Mouse (Mus musculus) liver, embryonic 13.5 days (tissue): ENCODE results near the gene Ehhadh. TPM values are rescaled to one million over a fixed set of nuclear protein-coding genes. Genes with fewer than 3 reads are reported as not detected.
"Not testable (repeated sequence)": the region's sequence is repeated elsewhere in the genome, so short reads cannot be mapped to it uniquely, and the experiment has no call there.

Experiments used
- ATAC-seq: fragments of 200-750 bp; cut with Nextera tagmentation; 2 replicates; pipeline ENCODE4 v1.8.0; 2017; ENCODE audit warnings: low read depth, mild to moderate bottlenecking, moderate number of reproducible peaks, moderate library complexity
- DNase-seq: peaks from one replicate; pipeline ENCODE4 v3.0.0; 2022
- H3K27ac ChIP-seq: fragments of 300-500 bp; sonication (generic); 2 replicates; pipeline ENCODE4 v1.5.1; 2015; ENCODE audit warnings: moderate library complexity, mild to moderate bottlenecking, inconsistent platforms
- H3K27me3 ChIP-seq: fragments of 300-500 bp; sonication (generic); 2 replicates; pipeline ENCODE4 v1.6.1; 2015; ENCODE audit warnings: mild to moderate bottlenecking, inconsistent platforms
- H3K36me3 ChIP-seq: fragments of 300-500 bp; sonication (generic); 2 replicates; pipeline ENCODE4 v1.6.1; 2015; ENCODE audit warnings: mild to moderate bottlenecking, inconsistent platforms
- H3K4me1 ChIP-seq: fragments of 300-500 bp; sonication (generic); replicated peaks from 2 replicates; pipeline ENCODE4 v1.6.1; 2015; ENCODE audit warnings: inconsistent platforms
- H3K4me2 ChIP-seq: fragments of 300-500 bp; sonication (generic); 2 replicates; pipeline ENCODE4 v1.6.1; 2015; ENCODE audit warnings: inconsistent platforms, mild to moderate bottlenecking, moderate library complexity
- H3K4me3 ChIP-seq: fragments of 300-500 bp; sonication (generic); replicated peaks from 2 replicates; pipeline ENCODE4 v1.5.1; 2015; ENCODE audit warnings: mild to moderate bottlenecking, inconsistent platforms
- H3K9ac ChIP-seq: fragments of 300-500 bp; sonication (generic); 2 replicates; pipeline ENCODE4 v1.6.1; 2015; ENCODE audit warnings: mild to moderate bottlenecking, inconsistent platforms
- H3K9me3 ChIP-seq: fragments of 300-500 bp; sonication (generic); replicated peaks from 2 replicates; pipeline ENCODE4 v1.6.1; 2016; ENCODE audit warnings: inconsistent platforms
- WGBS: fragments of 180-500 bp; shearing (Covaris S2); methylation state at CpG from one replicate; pipeline ENCODE4 v1.1.7; 2015; ENCODE audit not compliant: insufficient replicate concordance; 5-methylcytosine and 5-hydroxymethylcytosine counted together
- polyA plus RNA-seq: library from polyadenylated mRNA; unstranded; fragments of >200 nt; fragmentation: Nextera tagmentation; extraction: Ambion mirVana; gene quantifications from 2 replicates; pipeline ENCODE4 v1.2.1, GENCODE M21; 2015

Ehhadh gene
- polyA plus RNA-seq, 1 experiment from 2014 or later: 5.9 TPM

- H3K4me1 ChIP-seq: peaks cover 2% of the 10 kb centered on the region; the same call in 1 of the 2 replicates
- no peaks in the 10 kb centered on the region for H3K9me3 ChIP-seq
- 58% methylated on average over 9 of the region's 9 CpGs for WGBS
- no peak overlapping the region for H3K4me2 ChIP-seq
- no peak overlapping the region for H3K27ac ChIP-seq
- ATAC-seq (peak; percentile 18; the same call in 1 of the 2 replicates), DNase-seq (no peak)
- no peak overlapping the region for H3K4me3 ChIP-seq
- no peaks in the 10 kb centered on the region for H3K36me3 ChIP-seq
- H3K27me3 ChIP-seq: no peaks in the 10 kb centered on the region
- no peak overlapping the region for H3K9ac ChIP-seq
Measured at GRCm38 (mm10) chr16:21825612-21826031, 38.0 kb upstream of the Ehhadh start.

- H3K9ac ChIP-seq: no peak overlapping the region
- WGBS: 64% methylated on average over 8 of the region's 8 CpGs
- H3K4me1 ChIP-seq: peaks cover 11% of the 10 kb centered on the region
- no peak for DNase-seq
- no peak overlapping the region for H3K27ac ChIP-seq
- ATAC-seq: peak; percentile 56
- H3K4me3 ChIP-seq: no peak overlapping the region
- H3K27me3 ChIP-seq: no peaks in the 10 kb centered on the region
- no peaks in the 10 kb centered on the region for H3K9me3 ChIP-seq
- no peak overlapping the region for H3K4me2 ChIP-seq
- H3K36me3 ChIP-seq: no peaks in the 10 kb centered on the region
Measured at GRCm38 (mm10) chr16:21818629-21819028, 31.0 kb upstream of the Ehhadh start.

GRCm38 (mm10) chr16:21818132-21818531 lies 30.5 kb upstream of the Ehhadh start:
- DNase-seq: peak; percentile 59
- Histone ChIP-seq H3K36me3 (no peaks in the 10 kb centered on the region), H3K4me2 (no peak overlapping the region), H3K4me3 (no peak overlapping the region), H3K9me3 (no peaks in the 10 kb centered on the region), H3K27me3 (no peaks in the 10 kb centered on the region), H3K9ac (no peak overlapping the region), H3K27ac (no peak overlapping the region), H3K4me1 (peaks cover 15% of the 10 kb centered on the region)
- WGBS: 20% methylated on average over 9 of the region's 9 CpGs
- peak; percentile 49 for ATAC-seq

GRCm38 (mm10) chr16:21815669-21816010 lies 28.0 kb upstream of the Ehhadh start:
- Histone ChIP-seq H3K4me3 (no peak overlapping the region), H3K9me3 (no peaks in the 10 kb centered on the region), H3K4me1 (peaks cover 15% of the 10 kb centered on the region), H3K27me3 (no peaks in the 10 kb centered on the region), H3K36me3 (no peaks in the 10 kb centered on the region), H3K9ac (no peak overlapping the region), H3K27ac (no peak overlapping the region), H3K4me2 (no peak overlapping the region)
- WGBS: 67% methylated on average over 7 of the region's 7 CpGs
- ATAC-seq: no peak
- DNase-seq: no peak

GRCm38 (mm10) chr16:21814861-21815668 lies 27.5 kb upstream of the Ehhadh start:
- H3K9ac ChIP-seq: no peak overlapping the region
- DNase-seq (no peak), ATAC-seq (no peak)
- no peak overlapping the region for H3K4me3 ChIP-seq
- no peaks in the 10 kb centered on the region for H3K9me3 ChIP-seq
- peaks cover 14% of the 10 kb centered on the region for H3K4me1 ChIP-seq
- H3K27me3 ChIP-seq: no peaks in the 10 kb centered on the region
- 49% methylated on average over 11 of the region's 11 CpGs for WGBS
- no peak overlapping the region for H3K27ac ChIP-seq
- no peaks in the 10 kb centered on the region for H3K36me3 ChIP-seq
- no peak overlapping the region for H3K4me2 ChIP-seq

- DNase-seq (no peak), ATAC-seq (no peak)
- Histone ChIP-seq H3K9ac (no peak overlapping the region), H3K9me3 (no peaks in the 10 kb centered on the region), H3K27me3 (no peaks in the 10 kb centered on the region), H3K36me3 (peaks cover 9% of the 10 kb centered on the region), H3K4me2 (no peak overlapping the region), H3K4me3 (no peak overlapping the region), H3K4me1 (peaks cover 10% of the 10 kb centered on the region; the same call in 1 of the 2 replicates), H3K27ac (no peak overlapping the region)
- 50% methylated on average over 6 of the region's 6 CpGs for WGBS
Measured at GRCm38 (mm10) chr16:21813164-21813834, 25.7 kb upstream of the Ehhadh start.

GRCm38 (mm10) chr16:21807786-21808185 lies 20.2 kb upstream of the Ehhadh start:
- WGBS: 82% methylated on average over 7 of the region's 7 CpGs
- not testable (repeated sequence) for ATAC-seq, DNase-seq, H3K27me3 ChIP-seq, H3K9me3 ChIP-seq, H3K27ac ChIP-seq, H3K4me1 ChIP-seq, H3K4me2 ChIP-seq, H3K4me3 ChIP-seq, H3K9ac ChIP-seq
- H3K36me3 ChIP-seq: peaks cover 36% of the 10 kb centered on the region

- Histone ChIP-seq H3K4me1 (no peaks in the 10 kb centered on the region), H3K9me3 (no peaks in the 10 kb centered on the region), H3K36me3 (peaks cover 38% of the 10 kb centered on the region), H3K4me2 (no peak overlapping the region), H3K9ac (no peak overlapping the region), H3K27me3 (no peaks in the 10 kb centered on the region), H3K4me3 (no peak overlapping the region), H3K27ac (no peak overlapping the region)
- no peak for DNase-seq
- no peak for ATAC-seq
- 73% methylated on average over 1 of the region's 1 CpGs for WGBS
Measured at GRCm38 (mm10) chr16:21806892-21807291, 19.3 kb upstream of the Ehhadh start.

- Histone ChIP-seq H3K27me3 (no peaks in the 10 kb centered on the region), H3K9me3 (no peaks in the 10 kb centered on the region), H3K27ac (no peak overlapping the region), H3K4me3 (no peak overlapping the region), H3K4me2 (no peak overlapping the region), H3K36me3 (peaks cover 56% of the 10 kb centered on the region), H3K9ac (no peak overlapping the region), H3K4me1 (no peaks in the 10 kb centered on the region)
- DNase-seq (no peak), ATAC-seq (no peak)
- 85% methylated on average over 1 of the region's 1 CpGs for WGBS
Measured at GRCm38 (mm10) chr16:21804258-21804657, 16.7 kb upstream of the Ehhadh start.

GRCm38 (mm10) chr16:21795071-21795470 lies 7.5 kb upstream of the Ehhadh start:
- 11% methylated on average over 5 of the region's 5 CpGs for WGBS
- peak overlapping the region; percentile 96; the same call in 1 of the 2 replicates for H3K27ac ChIP-seq
- DNase-seq: no peak
- peak overlapping the region; percentile 82 for H3K4me2 ChIP-seq
- H3K36me3 ChIP-seq: peaks cover 16% of the 10 kb centered on the region
- peak overlapping the region; percentile 95 for H3K4me3 ChIP-seq
- no peaks in the 10 kb centered on the region for H3K9me3 ChIP-seq
- no peaks in the 10 kb centered on the region for H3K27me3 ChIP-seq
- peak overlapping the region; percentile 97 for H3K9ac ChIP-seq
- H3K4me1 ChIP-seq: peaks cover 47% of the 10 kb centered on the region
- ATAC-seq: 0 out of 2 replicates have a peak, but pooled peaks have one; percentile 17

- Histone ChIP-seq H3K27ac (peak overlapping the region; percentile 96), H3K9me3 (no peaks in the 10 kb centered on the region), H3K36me3 (peaks cover 15% of the 10 kb centered on the region), H3K27me3 (no peaks in the 10 kb centered on the region), H3K9ac (peak overlapping the region; percentile 97), H3K4me3 (peak overlapping the region; percentile 95), H3K4me1 (peaks cover 47% of the 10 kb centered on the region), H3K4me2 (peak overlapping the region; percentile 82)
- ATAC-seq (no peak), DNase-seq (no peak)
- WGBS: 2% methylated on average over 14 of the region's 14 CpGs
Measured at GRCm38 (mm10) chr16:21794697-21795045, 7.1 kb upstream of the Ehhadh start.
